In the genomic region with DNA sequence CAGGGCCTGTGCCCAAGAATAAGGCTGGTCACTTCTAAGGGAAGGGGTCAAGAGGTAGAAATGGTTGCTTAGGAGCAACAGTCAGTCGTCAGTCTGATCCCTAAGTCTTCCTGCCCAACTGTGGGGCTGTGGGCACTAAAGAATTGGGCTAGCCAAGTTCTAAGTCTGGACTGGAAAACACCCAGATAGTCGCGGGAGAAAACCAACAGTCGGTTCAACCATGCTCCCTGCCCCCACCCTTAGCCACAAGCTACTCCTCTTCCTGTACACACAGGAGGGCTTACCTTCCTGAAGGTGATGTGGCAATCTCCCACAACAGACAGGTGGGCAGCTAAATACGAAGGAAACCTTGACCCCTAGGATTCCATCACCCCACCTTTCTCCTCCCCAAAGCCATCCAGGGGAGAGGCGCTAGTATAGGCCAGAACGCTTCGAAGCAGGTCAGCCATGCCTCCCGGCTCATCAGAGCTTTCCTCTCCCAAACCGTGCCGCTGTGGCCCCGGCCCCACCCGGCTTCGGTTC, we compare ENCODE assay signal across 8 mouse cellular contexts. TPM values are rescaled to one million over a fixed set of nuclear protein-coding genes. Genes with fewer than 3 reads are reported as not detected.
DNase-seq lines count a peak whose midpoint lies in the region; ATAC-seq and TF ChIP-seq lines count a peak whose summit lies in the region.

No protein-coding gene starts in this region.

- peaks cover 3% of the 10 kb centered on the region; the same call in 1 of the 2 replicates for H3K27me3 ChIP-seq in heart, adult 2 months (ENCODE audit: control insufficient read depth, insufficient read depth, low read length)
- H3K27me3 ChIP-seq in hindbrain, embryonic 10.5 days (ENCODE audit: insufficient read depth, poor library complexity, severe bottlenecking) = no peaks in the 10 kb centered on the region
- H3K27me3 ChIP-seq in liver, postnatal 0 days (ENCODE audit: insufficient read depth, low read length) = 0 out of 2 replicates have a peak, but pooled peaks cover 5% of the 10 kb centered on the region

- ATAC-seq in liver, postnatal 0 days = no peak; the same call in 1 of the 2 replicates
- no peak for ATAC-seq in granulocyte monocyte progenitor cell, adult 5-6 weeks (replicated peaks; ENCODE audit: poor library complexity, severe bottlenecking)

- no peak for TF ChIP-seq CTCF in heart, adult 2 months (IDR thresholded peaks at IDR 0.05)
- no peak for TF ChIP-seq CTCF in liver, postnatal 0 days (IDR thresholded peaks at IDR 0.05; ENCODE audit: low read depth)

- no peaks in the 10 kb centered on the region for H3K79me2 ChIP-seq in heart, adult 2 months (replicated peaks; ENCODE audit: control insufficient read depth, insufficient read depth, low read length)

- peak overlapping the region; percentile 78 for H3K4me2 ChIP-seq in liver, postnatal 0 days (ENCODE audit: low read depth, low read length)

- peak overlapping the region; percentile 68 for H3K4me3 ChIP-seq in heart, adult 2 months
- peak overlapping the region; percentile 91 for H3K4me3 ChIP-seq in hindbrain, embryonic 10.5 days
- H3K4me3 ChIP-seq in liver, postnatal 0 days (ENCODE audit: low read depth, low read length) = peak overlapping the region; percentile 69

- peak overlapping the region; percentile 34 for H3K27ac ChIP-seq in heart, adult 2 months
- peak overlapping the region; percentile 93 for H3K27ac ChIP-seq in hindbrain, embryonic 10.5 days
- peak overlapping the region; percentile 66 for H3K27ac ChIP-seq in liver, postnatal 0 days (ENCODE audit: low read depth)

- peak; percentile 36 to 41 for DNase-seq in heart, adult 2 months
- no peak for DNase-seq in heart, postnatal 36 days
- peak; percentile 83 for DNase-seq in CD4-positive helper T cell, adult 2 months (ENCODE audit: low read depth, low spot score)
- peak; percentile 77 for DNase-seq in cerebellum, adult 9-10 months
- no peak for DNase-seq in hindbrain, embryonic 10.5 days (ENCODE audit: low spot score)
- no peak for DNase-seq in liver, postnatal 0 days
- peak; percentile 71 to 73 for DNase-seq in spleen, postnatal 36 days (ENCODE audit: low spot score in 2 of 2)

- peak overlapping the region; percentile 78 for H3K9ac ChIP-seq in heart, adult 2 months (ENCODE audit: low read depth, low read length)
- peak overlapping the region; percentile 78 for H3K9ac ChIP-seq in liver, postnatal 0 days (replicated peaks)

- no peaks in the 10 kb centered on the region for H3K36me3 ChIP-seq in heart, adult 2 months (ENCODE audit: control insufficient read depth, insufficient read depth, low read length)
- H3K36me3 ChIP-seq in hindbrain, embryonic 10.5 days = no peaks in the 10 kb centered on the region
- H3K36me3 ChIP-seq in liver, postnatal 0 days (replicated peaks; ENCODE audit: insufficient read depth, low read length) = no peaks in the 10 kb centered on the region; the same call in 1 of the 2 replicates

- intact Hi-C loops in heart, adult 2 months (cut with DNase I) = no loop called here
- intact Hi-C loops in heart, postnatal 36 days (cut with DNase I) = no loop called here

- no peak for TF ChIP-seq POLR2A in heart, adult 2 months (IDR thresholded peaks at IDR 0.05; ENCODE audit: insufficient read depth, low read depth, low read length)

- no peak for TF ChIP-seq EP300 in heart, adult 2 months (IDR thresholded peaks at IDR 0.05; ENCODE audit: insufficient read depth, low read depth, low read length)
- no peak for TF ChIP-seq EP300 in liver, postnatal 0 days (IDR thresholded peaks at IDR 0.05; ENCODE audit: low read depth)

- H3K4me1 ChIP-seq in heart, adult 2 months (ENCODE audit: control insufficient read depth, insufficient read depth, low read length) = no peaks in the 10 kb centered on the region
- peaks cover 40% of the 10 kb centered on the region for H3K4me1 ChIP-seq in hindbrain, embryonic 10.5 days (replicated peaks)
- peaks cover 28% of the 10 kb centered on the region for H3K4me1 ChIP-seq in liver, postnatal 0 days (ENCODE audit: insufficient read depth)

- H3K9me3 ChIP-seq in hindbrain, embryonic 10.5 days = no peaks in the 10 kb centered on the region
- H3K9me3 ChIP-seq in liver, postnatal 0 days (ENCODE audit: low read length) = no peaks in the 10 kb centered on the region

- 13% methylated on average over 14 of the region's 14 CpGs for WGBS in heart, adult 2 months
- 9% methylated on average over 14 of the region's 14 CpGs for whole genome bisulfite sequencing in hindbrain, embryonic 10.5 days
- 7% methylated on average over 14 of the region's 14 CpGs for WGBS in liver, postnatal 0 days (ENCODE audit: insufficient replicate concordance)

RNA-seq across cellular contexts. Expression of gene Cyfip2, which starts 1.4 kb away (rescaled TPM):
- total RNA-seq in heart, adult 2 months (2021) = 10 to 100 TPM; 55.2 to 68.8 TPM
- polyA plus RNA-seq in heart, adult 2 months (2012; rRNA removed) = 28.8 and 30.5 TPM in 2 replicates
- 10 to 100 TPM; 61.9 to 65.1 TPM for total RNA-seq in heart, postnatal 36 days (2021)
- polyA plus RNA-seq in hindbrain, embryonic 10.5 days (2016; fragmentation: Nextera tagmentation; extraction: Ambion mirVana) = 31.2 and 46.1 TPM in 2 replicates
- 4.8 and 6.1 TPM in 2 replicates for polyA plus RNA-seq in liver, postnatal 0 days (2015; fragmentation: Nextera tagmentation; extraction: Ambion mirVana)
- 92.3 and 106 TPM in 2 replicates for total RNA-seq in granulocyte monocyte progenitor cell, adult 5-6 weeks (2014; fragmentation: Nextera tagmentation)
- 43.2 and 55.8 TPM in 2 replicates for total RNA-seq in granulocyte monocyte progenitor cell, adult 5-6 weeks (2017)

Comparison
In these comparisons a context has a peak if more than half of its experiments do, and no peak if none do; other contexts are left out.
1. DNase-seq: peak in heart, adult 2 months (2 of 2), CD4-positive helper T cell, adult 2 months (single experiment), cerebellum, adult 9-10 months (single experiment) and spleen, postnatal 36 days (2 of 2); none in heart, postnatal 36 days (0 of 2), hindbrain, embryonic 10.5 days (single experiment) and liver, postnatal 0 days (single experiment).
2. H3K27ac ChIP-seq: peak in every context shown above with its lines; median percentile 93 in hindbrain, embryonic 10.5 days; 66 in liver, postnatal 0 days; 34 in heart, adult 2 months.
3. Peak in every context shown above with its lines, with median percentiles within 50 percentile points of each other: H3K4me3 ChIP-seq.